Mouse (Mus musculus) small intestine, adult 2 months (tissue): ENCODE measurements around the gene Aqp9.

Experiments
- CTCF ChIP-seq: fragments of 200-500 bp; IDR thresholded peaks from 2 replicates; pipeline ENCODE4 v1.5.1; 2012; ENCODE audit warnings: low read depth, mild to moderate bottlenecking, control low read depth, inconsistent platforms, low read length, moderate library complexity, mixed read lengths; ENCODE audit not compliant: insufficient replicate concordance, insufficient read length; ENCODE audit errors: extremely low read depth
- POLR2A ChIP-seq: fragments of 200-500 bp; IDR thresholded peaks from 2 replicates; pipeline ENCODE4 v1.6.1; 2012; ENCODE audit warnings: low read depth, mild to moderate bottlenecking, control low read depth, inconsistent platforms, low read length, moderate library complexity

- TF ChIP-seq POLR2A (no peak), CTCF (no peak)
These were observed 1.5 kb downstream of the Aqp9 start for GRCm38 (mm10) chr9:71166871-71167465.
